Mouse (Mus musculus): ENCODE data around the gene Rem2. TPM values are rescaled to one million over a fixed set of nuclear protein-coding genes. Genes with fewer than 3 reads are reported as not detected.
A peak's percentile ranks its signal among the peaks of the same experiment; 100 is the strongest.

Rem2 gene
- polyA plus RNA-seq, 1 experiment from 2014 or later = 2.0 TPM

GRCm38 (mm10) chr14:54462146-54462545 is 13.8 kb upstream of the Rem2 start:
- H3K27me3 ChIP-seq (ENCODE audit: control insufficient read depth, insufficient read depth, low read length) = no peaks in the 10 kb centered on the region
- H3K9me3 ChIP-seq (ENCODE audit: control insufficient read depth, low read depth, low read length) = no peaks in the 10 kb centered on the region
- H3K4me3 ChIP-seq (ENCODE audit: low read depth, low read length) = no peak overlapping the region
- H3K4me1 ChIP-seq (ENCODE audit: control insufficient read depth, insufficient read depth, low read length) = peaks cover 10% of the 10 kb centered on the region; the same call in 1 of the 2 replicates
- no peak for ATAC-seq (ENCODE audit: insufficient number of reproducible peaks, insufficient read depth, low FRiP score, low read depth)
- H3K4me2 ChIP-seq (replicated peaks; ENCODE audit: low read depth, low read length) = no peak overlapping the region
- no peak overlapping the region for H3K27ac ChIP-seq (ENCODE audit: low read length)
- H3K9ac ChIP-seq (replicated peaks; ENCODE audit: low read depth, low read length) = no peak overlapping the region
- H3K36me3 ChIP-seq (ENCODE audit: control insufficient read depth, insufficient read depth, low read length) = peaks cover 2% of the 10 kb centered on the region; the same call in 1 of the 2 replicates
- WGBS = 75% methylated on average over 4 of the region's 4 CpGs

- Histone ChIP-seq H3K4me3 (ENCODE audit: low read depth, low read length) (peak overlapping the region; percentile 80), H3K9ac (replicated peaks; ENCODE audit: low read depth, low read length) (peak overlapping the region; percentile 76), H3K27ac (ENCODE audit: low read length) (peak overlapping the region; percentile 74; the same call in 1 of the 2 replicates), H3K9me3 (ENCODE audit: control insufficient read depth, low read depth, low read length) (no peaks in the 10 kb centered on the region), H3K4me2 (replicated peaks; ENCODE audit: low read depth, low read length) (peak overlapping the region; percentile 73), H3K4me1 (ENCODE audit: control insufficient read depth, insufficient read depth, low read length) (peaks cover 10% of the 10 kb centered on the region; the same call in 1 of the 2 replicates), H3K27me3 (ENCODE audit: control insufficient read depth, insufficient read depth, low read length) (no peaks in the 10 kb centered on the region), H3K36me3 (ENCODE audit: control insufficient read depth, insufficient read depth, low read length) (peaks cover 8% of the 10 kb centered on the region)
- WGBS = 13% methylated on average over 12 of the region's 12 CpGs
- ATAC-seq (ENCODE audit: insufficient number of reproducible peaks, insufficient read depth, low FRiP score, low read depth) = peak; percentile 26; the same call in 1 of the 2 replicates
These were observed 12.6 kb upstream of the Rem2 start for GRCm38 (mm10) chr14:54463108-54463958.

GRCm38 (mm10) chr14:54463959-54464292 is 12.0 kb upstream of the Rem2 start, which contains the start of gene Lrp10:
Gene Lrp10, plus strand, starts transcription at chr14:54464137.
- peak within 1 kb of the TSS; percentile 74; the same call in 1 of the 2 replicates for H3K27ac ChIP-seq (ENCODE audit: low read length)
- H3K4me3 ChIP-seq (ENCODE audit: low read depth, low read length) = peak within 1 kb of the TSS; percentile 80
- no peaks in the 10 kb centered on the region for H3K9me3 ChIP-seq (ENCODE audit: control insufficient read depth, low read depth, low read length)
- H3K9ac ChIP-seq (replicated peaks; ENCODE audit: low read depth, low read length) = peak within 1 kb of the TSS; percentile 76
- peak; percentile 88 for ATAC-seq (ENCODE audit: insufficient number of reproducible peaks, insufficient read depth, low FRiP score, low read depth)
- H3K4me2 ChIP-seq (replicated peaks; ENCODE audit: low read depth, low read length) = peak within 1 kb of the TSS; percentile 73
- no peaks in the 10 kb centered on the region for H3K27me3 ChIP-seq (ENCODE audit: control insufficient read depth, insufficient read depth, low read length)
- peaks cover 10% of the 10 kb centered on the region; the same call in 1 of the 2 replicates for H3K4me1 ChIP-seq (ENCODE audit: control insufficient read depth, insufficient read depth, low read length)
- under 1% methylated on average over 35 of the region's 35 CpGs for WGBS
- peaks cover 14% of the 10 kb centered on the region for H3K36me3 ChIP-seq (ENCODE audit: control insufficient read depth, insufficient read depth, low read length)

- no peaks in the 10 kb centered on the region for H3K27me3 ChIP-seq (ENCODE audit: control insufficient read depth, insufficient read depth, low read length)
- peak overlapping the region; percentile 74; the same call in 1 of the 2 replicates for H3K27ac ChIP-seq (ENCODE audit: low read length)
- H3K9me3 ChIP-seq (ENCODE audit: control insufficient read depth, low read depth, low read length) = no peaks in the 10 kb centered on the region
- peaks cover 10% of the 10 kb centered on the region; the same call in 1 of the 2 replicates for H3K4me1 ChIP-seq (ENCODE audit: control insufficient read depth, insufficient read depth, low read length)
- peak overlapping the region; percentile 80 for H3K4me3 ChIP-seq (ENCODE audit: low read depth, low read length)
- H3K4me2 ChIP-seq (replicated peaks; ENCODE audit: low read depth, low read length) = peak overlapping the region; percentile 73
- peak overlapping the region; percentile 76 for H3K9ac ChIP-seq (replicated peaks; ENCODE audit: low read depth, low read length)
- ATAC-seq (ENCODE audit: insufficient number of reproducible peaks, insufficient read depth, low FRiP score, low read depth) = peak; percentile 77
- WGBS = under 1% methylated on average over 57 of the region's 57 CpGs
- H3K36me3 ChIP-seq (ENCODE audit: control insufficient read depth, insufficient read depth, low read length) = peaks cover 19% of the 10 kb centered on the region
These were observed 11.5 kb upstream of the Rem2 start for GRCm38 (mm10) chr14:54464293-54465005.

GRCm38 (mm10) chr14:54471467-54471866 is 4.4 kb upstream of the Rem2 start:
- Histone ChIP-seq H3K4me1 (ENCODE audit: control insufficient read depth, insufficient read depth, low read length) (peaks cover 2% of the 10 kb centered on the region), H3K9me3 (ENCODE audit: control insufficient read depth, low read depth, low read length) (no peaks in the 10 kb centered on the region), H3K27ac (ENCODE audit: low read length) (no peak overlapping the region), H3K4me3 (ENCODE audit: low read depth, low read length) (no peak overlapping the region), H3K9ac (replicated peaks; ENCODE audit: low read depth, low read length) (no peak overlapping the region), H3K36me3 (ENCODE audit: control insufficient read depth, insufficient read depth, low read length) (peaks cover 29% of the 10 kb centered on the region), H3K4me2 (replicated peaks; ENCODE audit: low read depth, low read length) (no peak overlapping the region), H3K27me3 (ENCODE audit: control insufficient read depth, insufficient read depth, low read length) (no peaks in the 10 kb centered on the region)
- WGBS = 87% methylated on average over 2 of the region's 2 CpGs
- no peak for ATAC-seq (ENCODE audit: insufficient number of reproducible peaks, insufficient read depth, low FRiP score, low read depth)

GRCm38 (mm10) chr14:54472671-54473070 is 3.2 kb upstream of the Rem2 start:
- H3K36me3 ChIP-seq (ENCODE audit: control insufficient read depth, insufficient read depth, low read length) = peaks cover 27% of the 10 kb centered on the region
- H3K9me3 ChIP-seq (ENCODE audit: control insufficient read depth, low read depth, low read length) = no peaks in the 10 kb centered on the region
- peaks cover 6% of the 10 kb centered on the region for H3K4me1 ChIP-seq (ENCODE audit: control insufficient read depth, insufficient read depth, low read length)
- ATAC-seq (ENCODE audit: insufficient number of reproducible peaks, insufficient read depth, low FRiP score, low read depth) = no peak
- H3K27ac ChIP-seq (ENCODE audit: low read length) = no peak overlapping the region
- 0 out of 2 replicates have a peak, but pooled peaks cover 5% of the 10 kb centered on the region for H3K27me3 ChIP-seq (ENCODE audit: control insufficient read depth, insufficient read depth, low read length)
- WGBS = 56% methylated on average over 5 of the region's 5 CpGs
- no peak overlapping the region for H3K9ac ChIP-seq (replicated peaks; ENCODE audit: low read depth, low read length)
- H3K4me2 ChIP-seq (replicated peaks; ENCODE audit: low read depth, low read length) = no peak overlapping the region
- H3K4me3 ChIP-seq (ENCODE audit: low read depth, low read length) = no peak overlapping the region

GRCm38 (mm10) chr14:54474744-54475143 is 1.2 kb upstream of the Rem2 start:
- H3K9me3 ChIP-seq (ENCODE audit: control insufficient read depth, low read depth, low read length) = no peaks in the 10 kb centered on the region
- H3K4me3 ChIP-seq (ENCODE audit: low read depth, low read length) = no peak overlapping the region
- ATAC-seq (ENCODE audit: insufficient number of reproducible peaks, insufficient read depth, low FRiP score, low read depth) = no peak
- H3K9ac ChIP-seq (replicated peaks; ENCODE audit: low read depth, low read length) = no peak overlapping the region
- peaks cover 7% of the 10 kb centered on the region for H3K36me3 ChIP-seq (ENCODE audit: control insufficient read depth, insufficient read depth, low read length)
- 0 out of 2 replicates have a peak, but pooled peaks cover 16% of the 10 kb centered on the region for H3K27me3 ChIP-seq (ENCODE audit: control insufficient read depth, insufficient read depth, low read length)
- WGBS = 84% methylated on average over 5 of the region's 5 CpGs
- H3K4me1 ChIP-seq (ENCODE audit: control insufficient read depth, insufficient read depth, low read length) = peaks cover 6% of the 10 kb centered on the region
- H3K27ac ChIP-seq (ENCODE audit: low read length) = no peak overlapping the region
- no peak overlapping the region for H3K4me2 ChIP-seq (replicated peaks; ENCODE audit: low read depth, low read length)

GRCm38 (mm10) chr14:54477172-54477909 is 1.4 kb downstream of the Rem2 start:
- H3K36me3 ChIP-seq (ENCODE audit: control insufficient read depth, insufficient read depth, low read length) = no peaks in the 10 kb centered on the region
- no peak overlapping the region for H3K4me2 ChIP-seq (replicated peaks; ENCODE audit: low read depth, low read length)
- no peak overlapping the region for H3K4me3 ChIP-seq (ENCODE audit: low read depth, low read length)
- H3K4me1 ChIP-seq (ENCODE audit: control insufficient read depth, insufficient read depth, low read length) = peaks cover 6% of the 10 kb centered on the region
- 80% methylated on average over 15 of the region's 15 CpGs for WGBS
- 0 out of 2 replicates have a peak, but pooled peaks cover 16% of the 10 kb centered on the region for H3K27me3 ChIP-seq (ENCODE audit: control insufficient read depth, insufficient read depth, low read length)
- ATAC-seq (ENCODE audit: insufficient number of reproducible peaks, insufficient read depth, low FRiP score, low read depth) = no peak
- no peak overlapping the region for H3K27ac ChIP-seq (ENCODE audit: low read length)
- no peak overlapping the region for H3K9ac ChIP-seq (replicated peaks; ENCODE audit: low read depth, low read length)
- no peaks in the 10 kb centered on the region for H3K9me3 ChIP-seq (ENCODE audit: control insufficient read depth, low read depth, low read length)

All from stomach, embryonic 14.5 days (tissue).